Mouse (Mus musculus) spleen, adult 2 months (tissue): Measurements from ENCODE around the gene Clec10a. TPM values are rescaled to one million over a fixed set of nuclear protein-coding genes. Genes with fewer than 3 reads are reported as not detected.

Experiments used
- DNase-seq, 2 experiments: peaks; one replicate each; pipeline versions ENCODE4 v3.0.0 to v3.0.0-alpha.2; 2012 to 2021; ENCODE audit warnings: low spot score in 2 of 2, low read depth in 1 of 2
- H3K27ac ChIP-seq: fragments of 200-500 bp; 2 replicates; pipeline ENCODE4 v1.5.1; 2012; ENCODE audit warnings: low read length, inconsistent platforms; ENCODE audit not compliant: insufficient read depth
- H3K27me3 ChIP-seq: fragments of 200-500 bp; 2 replicates; pipeline ENCODE4 v1.6.1; 2012; ENCODE audit warnings: mild to moderate bottlenecking, moderate library complexity, low read length, inconsistent platforms; ENCODE audit not compliant: control insufficient read depth, insufficient read depth
- H3K36me3 ChIP-seq: fragments of 200-500 bp; 2 replicates; pipeline ENCODE4 v1.6.1; 2012; ENCODE audit warnings: mild to moderate bottlenecking, low read length, inconsistent platforms; ENCODE audit not compliant: control insufficient read depth, insufficient read depth
- H3K4me1 ChIP-seq: fragments of 200-500 bp; 2 replicates; pipeline ENCODE4 v1.6.1; 2011; ENCODE audit warnings: inconsistent platforms; ENCODE audit not compliant: control insufficient read depth, insufficient read depth, insufficient read length
- H3K4me3 ChIP-seq: fragments of 200-500 bp; 2 replicates; pipeline ENCODE4 v1.5.1; 2011; ENCODE audit warnings: mild to moderate bottlenecking, inconsistent platforms; ENCODE audit not compliant: insufficient read depth, insufficient read length; ENCODE audit errors: extremely low read depth
- CTCF ChIP-seq: fragments of 200-500 bp; IDR thresholded peaks from 2 replicates; pipeline ENCODE4 v1.5.1; 2011; ENCODE audit warnings: mild to moderate bottlenecking, inconsistent platforms; ENCODE audit not compliant: insufficient read depth, insufficient read length, insufficient replicate concordance; ENCODE audit errors: extremely low read depth
- POLR2A ChIP-seq: fragments of 200-500 bp; IDR thresholded peaks from 2 replicates; pipeline ENCODE4 v1.6.1; 2011; ENCODE audit warnings: low read depth, low read length, inconsistent platforms
- WGBS: fragments of 180-500 bp; shearing (Covaris S2); methylation state at CpG from one replicate; pipeline ENCODE4 v1.1.7; 2018; 5-methylcytosine and 5-hydroxymethylcytosine counted together
- polyA plus RNA-seq: library from polyadenylated mRNA; depleted of rRNA; stranded (reverse); fragments of >200 nt; gene quantifications from 2 replicates; pipeline ENCODE4 v1.2.3, GENCODE M21; 2012

The Clec10a gene
- polyA plus RNA-seq, 1 experiment, result 4.1 TPM

- TF ChIP-seq CTCF (no peak), POLR2A (no peak)
- Histone ChIP-seq H3K27me3 (no peaks in the 10 kb centered on the region), H3K4me3 (no peak overlapping the region), H3K4me1 (no peaks in the 10 kb centered on the region; the same call in 1 of the 2 replicates), H3K36me3 (no peaks in the 10 kb centered on the region), H3K27ac (no peak overlapping the region)
- DNase-seq, result no peak
- 65% methylated on average over 11 of the region's 11 CpGs for WGBS
Measured at GRCm38 (mm10) chr11:70193354-70194285, 37.6 kb downstream of the Clec10a start.

DNA sequence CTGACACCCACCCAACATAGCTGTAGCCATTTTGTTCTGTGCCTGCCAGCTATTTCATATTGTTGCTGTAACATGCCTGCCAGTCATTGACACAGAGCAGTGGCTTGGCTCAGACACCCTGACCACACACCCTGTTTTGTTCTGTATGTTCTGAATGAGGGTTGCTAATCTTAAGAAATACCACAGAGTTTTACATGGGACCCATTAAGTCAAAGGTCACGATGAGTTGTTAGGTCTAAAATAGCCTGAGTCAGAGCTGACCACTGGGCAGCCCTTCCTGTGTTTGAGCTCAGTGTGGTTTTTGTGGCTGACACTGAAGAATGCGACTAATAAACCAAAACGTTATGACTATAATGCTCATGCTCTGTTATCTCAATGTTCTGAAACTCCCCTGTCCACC is 42.3 kb downstream of the Clec10a start:
- 45% methylated on average over 3 of the region's 3 CpGs for WGBS

DNA sequence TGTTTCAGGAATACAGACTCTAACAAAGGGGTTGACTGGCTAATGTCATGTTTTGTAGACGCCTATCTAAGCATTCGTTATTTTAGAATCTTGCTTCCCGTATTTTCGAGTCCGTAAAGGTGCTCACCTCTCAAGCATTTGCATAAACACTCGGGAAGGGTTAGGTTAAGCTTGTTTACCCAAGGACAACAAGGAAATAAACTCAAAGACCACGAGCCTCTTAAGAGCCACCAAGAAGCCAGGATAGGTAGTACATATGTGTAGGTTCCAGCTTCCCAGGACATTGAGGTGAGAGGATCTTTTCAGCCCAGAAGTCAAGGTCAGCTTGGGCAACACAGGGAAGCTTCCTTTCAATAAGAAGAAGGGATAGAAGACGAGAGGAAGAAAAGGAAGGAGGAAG is 43.1 kb downstream of the Clec10a start:
- Histone ChIP-seq H3K27me3 (no peaks in the 10 kb centered on the region), H3K27ac (no peak overlapping the region), H3K4me1 (no peaks in the 10 kb centered on the region), H3K36me3 (no peaks in the 10 kb centered on the region), H3K4me3 (no peak overlapping the region)
- TF ChIP-seq POLR2A (no peak), CTCF (no peak)
- 82% methylated on average over 8 of the region's 8 CpGs for WGBS
- DNase-seq, result no peak

More for the DNA sequence above, 42.3 kb downstream of the Clec10a start:
- H3K4me1 ChIP-seq, result no peaks in the 10 kb centered on the region
- DNase-seq, result no peak
- no peak overlapping the region for H3K4me3 ChIP-seq
- H3K36me3 ChIP-seq, result no peaks in the 10 kb centered on the region
- no peak for TF ChIP-seq CTCF
- no peak for TF ChIP-seq POLR2A
- no peaks in the 10 kb centered on the region for H3K27me3 ChIP-seq
- H3K27ac ChIP-seq, result no peak overlapping the region

DNA sequence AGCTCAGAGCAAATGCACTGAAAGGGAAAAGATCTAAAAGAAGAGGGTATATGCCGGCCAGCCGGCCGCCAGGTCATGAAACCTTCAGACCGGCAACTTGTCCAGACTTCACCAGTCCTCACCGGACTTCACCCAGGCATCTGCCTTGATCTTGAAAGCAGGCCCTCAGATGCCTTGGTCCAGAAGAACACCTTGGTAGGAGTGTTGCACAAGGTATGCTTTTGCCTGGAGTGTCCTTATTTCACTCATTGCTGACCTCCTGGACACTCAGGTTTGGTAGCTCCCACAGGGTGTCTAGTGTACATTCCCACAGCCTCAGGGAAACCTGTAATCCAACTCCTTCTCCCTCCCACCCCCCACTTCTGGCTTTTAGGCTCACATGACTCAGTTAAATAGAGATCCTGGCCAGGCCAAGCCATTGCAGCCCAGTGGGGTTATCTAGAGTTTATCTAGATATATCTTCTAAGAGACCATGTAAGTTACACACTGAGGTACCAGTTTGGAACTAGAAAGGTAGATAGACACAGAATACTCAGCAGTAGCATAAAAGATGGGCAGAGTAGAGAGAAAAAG is 44.1 kb downstream of the Clec10a start:
- no peaks in the 10 kb centered on the region for H3K27me3 ChIP-seq
- DNase-seq, result no peak
- WGBS, result 84% methylated on average over 5 of the region's 5 CpGs
- H3K27ac ChIP-seq, result no peak overlapping the region
- TF ChIP-seq CTCF (no peak), POLR2A (no peak)
- no peaks in the 10 kb centered on the region for H3K36me3 ChIP-seq
- H3K4me3 ChIP-seq, result no peak overlapping the region
- no peaks in the 10 kb centered on the region for H3K4me1 ChIP-seq

DNA sequence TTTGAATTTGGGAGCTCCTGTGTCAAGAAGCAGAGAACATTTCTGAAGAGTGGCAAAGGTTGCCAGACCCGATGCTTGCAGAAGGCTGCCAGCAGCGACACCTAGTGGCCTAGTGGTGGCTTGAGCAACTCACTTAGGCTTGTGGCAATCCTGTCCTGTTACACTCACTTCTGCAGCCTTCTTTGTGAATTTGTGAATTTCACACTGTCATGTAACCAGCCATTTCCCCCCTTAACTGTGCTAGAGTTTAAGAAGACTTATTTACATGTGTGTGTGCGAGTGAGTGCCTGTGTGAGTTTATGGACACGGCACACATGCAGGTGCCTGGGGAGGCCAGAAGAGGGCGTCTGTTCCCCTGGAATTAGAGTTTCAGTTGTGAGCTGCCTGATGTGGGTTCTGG is 45.7 kb downstream of the Clec10a start:
- H3K36me3 ChIP-seq, result no peaks in the 10 kb centered on the region
- H3K4me1 ChIP-seq, result no peaks in the 10 kb centered on the region
- peak; percentile 92 for TF ChIP-seq CTCF
- no peak for TF ChIP-seq POLR2A
- no peaks in the 10 kb centered on the region for H3K27me3 ChIP-seq
- DNase-seq, result peak; percentile 31 to 69
- WGBS, result 55% methylated on average over 5 of the region's 5 CpGs
- H3K27ac ChIP-seq, result no peak overlapping the region
- H3K4me3 ChIP-seq, result no peak overlapping the region

GRCm38 (mm10) chr11:70206801-70207200 is 50.8 kb downstream of the Clec10a start:
- no peak for DNase-seq
- WGBS, result 59% methylated on average over 2 of the region's 2 CpGs
- Histone ChIP-seq H3K36me3 (no peaks in the 10 kb centered on the region), H3K4me1 (no peaks in the 10 kb centered on the region), H3K27ac (no peak overlapping the region), H3K4me3 (no peak overlapping the region), H3K27me3 (no peaks in the 10 kb centered on the region)
- TF ChIP-seq CTCF (no peak), POLR2A (no peak)

GRCm38 (mm10) chr11:70207283-70207682 is 51.3 kb downstream of the Clec10a start:
- WGBS, result 84% methylated on average over 7 of the region's 7 CpGs
- no peaks in the 10 kb centered on the region for H3K27me3 ChIP-seq
- no peak overlapping the region for H3K4me3 ChIP-seq

More at GRCm38 (mm10) chr11:70207283-70207682, 51.3 kb downstream of the Clec10a start:
- DNase-seq, result no peak
- TF ChIP-seq POLR2A, result no peak
- TF ChIP-seq CTCF, result no peak
- no peak overlapping the region for H3K27ac ChIP-seq
- H3K4me1 ChIP-seq, result no peaks in the 10 kb centered on the region
- no peaks in the 10 kb centered on the region for H3K36me3 ChIP-seq
